Mouse (Mus musculus) G1E (cell line): ENCODE results near the gene Gm10959. TPM values are rescaled to one million over a fixed set of nuclear protein-coding genes. Genes with fewer than 3 reads are reported as not detected.
"Not testable (repeated sequence)": the region's sequence is repeated elsewhere in the genome, so short reads cannot be mapped to it uniquely, and the experiment has no call there.

Source experiments
- ATAC-seq: 2 replicates; pipeline ENCODE4 v1.8.0; 2016; ENCODE audit warnings: mild to moderate bottlenecking; ENCODE audit not compliant: insufficient number of reproducible peaks, poor library complexity, low FRiP score, severe bottlenecking; ENCODE audit errors: extremely low read depth
- DNase-seq: peaks from one replicate; pipeline ENCODE4 v3.0.0; 2012; ENCODE audit warnings: low spot score
- H3K27me3 ChIP-seq: 2 replicates; pipeline ENCODE4 v1.6.1; 2012; ENCODE audit warnings: mild to moderate bottlenecking, low read length, inconsistent platforms; ENCODE audit not compliant: insufficient read depth
- H3K36me3 ChIP-seq: replicated peaks from 2 replicates; pipeline ENCODE3; 2012; ENCODE audit warnings: mild to moderate bottlenecking, inconsistent platforms
- H3K4me1 ChIP-seq: 2 replicates; pipeline ENCODE4 v1.6.1; 2012; ENCODE audit warnings: low read depth, low read length, inconsistent platforms, mixed read lengths; ENCODE audit not compliant: insufficient read depth
- H3K4me3 ChIP-seq: 2 replicates; pipeline ENCODE4 v1.5.1; 2012; ENCODE audit warnings: low read depth, mild to moderate bottlenecking, inconsistent platforms, low read length, moderate library complexity, mixed read lengths
- H3K9me3 ChIP-seq: replicated peaks from 2 replicates; pipeline ENCODE4 v1.6.1; 2012; ENCODE audit warnings: inconsistent platforms
- CTCF ChIP-seq: IDR thresholded peaks from 2 replicates; pipeline ENCODE4 v1.5.1; 2012; ENCODE audit warnings: low read depth, low read length, inconsistent platforms, mixed read lengths
- GATA1 ChIP-seq: IDR thresholded peaks from 2 replicates; pipeline ENCODE4 v1.6.1; 2012; ENCODE audit warnings: borderline replicate concordance, low read length, inconsistent platforms, mixed read lengths
- GATA2 ChIP-seq: IDR thresholded peaks from 2 replicates; pipeline ENCODE4 v1.6.1; 2012; ENCODE audit warnings: low read depth, low read length, inconsistent platforms, borderline replicate concordance
- POLR2AphosphoS5 ChIP-seq: IDR thresholded peaks from 2 replicates; pipeline ENCODE4 v1.6.1; 2012; ENCODE audit warnings: low read depth, low read length, inconsistent platforms; ENCODE audit not compliant: insufficient replicate concordance
- TAL1 ChIP-seq: conservative IDR thresholded peaks from 2 replicates; pipeline ENCODE4 v1.6.1; 2012; ENCODE audit warnings: low read depth, low read length, inconsistent platforms, mixed read lengths
- polyA plus RNA-seq: library from polyadenylated mRNA; stranded (reverse); fragments of >175 nt; gene quantifications from 2 replicates; pipeline ENCODE4 v1.2.3, GENCODE M21; 2012
- total RNA-seq, 2 experiments: library from RNA; stranded (forward) in 1 of 2; stranded (reverse) in 1 of 2; fragments of 200-1000 nt in 1 of 2; fragments of >200 nt in 1 of 2; fragmentation: Nextera tagmentation in 1 of 2; gene quantifications; 2 replicates each; pipeline ENCODE4 v1.2.3; 2014 to 2017

Gene Gm10959
- total RNA-seq (2014; fragmentation: Nextera tagmentation), result not detected in 2 replicates
- not detected in 2 replicates for total RNA-seq (2017)
- polyA plus RNA-seq, result not detected in 2 replicates

GRCm38 (mm10) chr3:122919260-122919659, at the start of gene Gm10959:
Gm10959 (minus strand) TSS chr3:122919360.
- Histone ChIP-seq H3K4me1 (peaks cover 53% of the 10 kb centered on the region), H3K4me3 (no peak within 1 kb of the TSS), H3K36me3 (peaks cover 3% of the 10 kb centered on the region), H3K27me3 (no peaks in the 10 kb centered on the region), H3K9me3 (no peaks in the 10 kb centered on the region)
- DNase-seq (no peak), ATAC-seq (no peak)
- TF ChIP-seq TAL1, result no peak
- TF ChIP-seq POLR2AphosphoS5, result no peak
- no peak for TF ChIP-seq CTCF
- no peak for TF ChIP-seq GATA2
- no peak for TF ChIP-seq GATA1

- ATAC-seq, result no peak
- no peak overlapping the region for H3K4me3 ChIP-seq
- H3K9me3 ChIP-seq, result no peaks in the 10 kb centered on the region
- peaks cover 20% of the 10 kb centered on the region for H3K36me3 ChIP-seq
- no peak for DNase-seq
- no peaks in the 10 kb centered on the region for H3K27me3 ChIP-seq
- H3K4me1 ChIP-seq, result no peaks in the 10 kb centered on the region
- no peak for TF ChIP-seq GATA2
- no peak for TF ChIP-seq CTCF
Measured at GRCm38 (mm10) chr3:122968391-122968790, 49.2 kb upstream of the Gm10959 start.

- DNase-seq (no peak), ATAC-seq (no peak)
- H3K4me1 ChIP-seq, result no peaks in the 10 kb centered on the region
- H3K27me3 ChIP-seq, result no peaks in the 10 kb centered on the region
- TF ChIP-seq POLR2AphosphoS5 (no peak), CTCF (no peak), GATA1 (no peak), TAL1 (no peak), GATA2 (no peak)
- H3K4me3 ChIP-seq, result no peak overlapping the region
- H3K36me3 ChIP-seq, result peaks cover 36% of the 10 kb centered on the region
- H3K9me3 ChIP-seq, result no peaks in the 10 kb centered on the region
Measured at GRCm38 (mm10) chr3:122964301-122964700, 45.1 kb upstream of the Gm10959 start.

- Histone ChIP-seq H3K9me3 (no peaks in the 10 kb centered on the region), H3K4me1 (no peaks in the 10 kb centered on the region), H3K36me3 (peaks cover 40% of the 10 kb centered on the region), H3K4me3 (no peak overlapping the region), H3K27me3 (no peaks in the 10 kb centered on the region)
- DNase-seq (no peak), ATAC-seq (no peak)
- TF ChIP-seq TAL1 (no peak), POLR2AphosphoS5 (no peak), GATA2 (no peak), GATA1 (no peak), CTCF (no peak)
Measured at GRCm38 (mm10) chr3:122950129-122950528, 31.0 kb upstream of the Gm10959 start.

GRCm38 (mm10) chr3:122943387-122943890, 24.3 kb upstream of the Gm10959 start:
- Histone ChIP-seq H3K27me3 (no peaks in the 10 kb centered on the region), H3K9me3 (no peaks in the 10 kb centered on the region), H3K4me3 (no peak overlapping the region), H3K36me3 (peaks cover 17% of the 10 kb centered on the region), H3K4me1 (no peaks in the 10 kb centered on the region)
- ATAC-seq, result no peak
- no peak for DNase-seq
- TF ChIP-seq POLR2AphosphoS5 (no peak), GATA2 (no peak), TAL1 (no peak), GATA1 (no peak), CTCF (no peak)

GRCm38 (mm10) chr3:122939215-122939614, 20.1 kb upstream of the Gm10959 start:
- DNase-seq (no peak), ATAC-seq (peak; percentile 60)
- H3K36me3 ChIP-seq, result peaks cover 27% of the 10 kb centered on the region
- no peaks in the 10 kb centered on the region for H3K27me3 ChIP-seq
- H3K4me3 ChIP-seq, result no peak overlapping the region
- H3K9me3 ChIP-seq, result no peaks in the 10 kb centered on the region
- H3K4me1 ChIP-seq, result no peaks in the 10 kb centered on the region
- TF ChIP-seq CTCF, result no peak
- no peak for TF ChIP-seq GATA1
- no peak for TF ChIP-seq GATA2
- no peak for TF ChIP-seq TAL1
- TF ChIP-seq POLR2AphosphoS5, result no peak

- not testable (repeated sequence) for H3K9me3 ChIP-seq, ATAC-seq, H3K4me3 ChIP-seq, H3K27me3 ChIP-seq, H3K4me1 ChIP-seq, DNase-seq
- H3K36me3 ChIP-seq, result peaks cover 26% of the 10 kb centered on the region
Measured at GRCm38 (mm10) chr3:122937176-122937575, 18.0 kb upstream of the Gm10959 start.
